Mouse (Mus musculus): ENCODE results near the gene Mlec. TPM values are rescaled to one million over a fixed set of nuclear protein-coding genes. Genes with fewer than 3 reads are reported as not detected.
"Not testable (repeated sequence)": the region's sequence is repeated elsewhere in the genome, so short reads cannot be mapped to it uniquely, and the experiment has no call there.

The Mlec gene
- total RNA-seq, 2 experiments from 2014 or later, result 87.8 to 89.8 TPM

GRCm38 (mm10) chr5:115174554-115174953, 16.6 kb upstream of the Mlec start:
- intact Hi-C loops (cut with DNase I), result no loop called here
- DNase-seq (ENCODE audit: extremely low spot score in 1 of 2, low spot score in 2 of 2), result no peak
- H3K4me3 ChIP-seq, result no peak overlapping the region
- peak; percentile 25 for TF ChIP-seq CTCF (IDR thresholded peaks at IDR 0.05)
- H3K27ac ChIP-seq, result no peak overlapping the region

DNA sequence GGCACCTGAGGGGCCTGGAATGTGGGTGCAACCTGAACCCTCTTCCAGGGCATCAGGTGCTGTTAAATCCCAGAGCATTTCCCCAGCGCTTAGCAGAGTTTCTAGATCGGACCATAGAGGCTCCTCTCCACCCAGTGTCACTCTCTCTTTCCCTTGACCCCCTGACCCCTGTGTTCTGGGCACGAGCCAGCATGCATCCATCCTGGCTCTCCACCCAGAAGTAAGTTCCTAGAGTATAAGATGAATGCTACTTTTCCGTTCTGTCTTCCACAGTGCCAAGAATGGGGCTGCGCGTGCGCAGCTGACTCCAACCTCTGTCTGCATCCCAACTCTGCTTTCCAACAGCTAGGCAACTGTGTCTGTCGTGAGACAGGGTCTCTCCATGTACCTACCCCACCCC, 12.2 kb upstream of the Mlec start:
- no peak overlapping the region for H3K4me3 ChIP-seq
- H3K27ac ChIP-seq, result no peak overlapping the region
- TF ChIP-seq CTCF (IDR thresholded peaks at IDR 0.05), result no peak
- DNase-seq (ENCODE audit: extremely low spot score in 1 of 2, low spot score in 2 of 2), result no peak
- intact Hi-C loops (cut with DNase I), result no loop called here

GRCm38 (mm10) chr5:115168641-115169415, 10.8 kb upstream of the Mlec start:
- DNase-seq (ENCODE audit: extremely low spot score in 1 of 2, low spot score in 2 of 2), result no peak

GRCm38 (mm10) chr5:115167396-115167795, 9.4 kb upstream of the Mlec start:
- no peak for DNase-seq (ENCODE audit: extremely low spot score in 1 of 2, low spot score in 2 of 2)
- H3K4me3 ChIP-seq, result no peak overlapping the region
- intact Hi-C loops (cut with DNase I), result no loop called here
- H3K27ac ChIP-seq, result no peak overlapping the region
- TF ChIP-seq CTCF (IDR thresholded peaks at IDR 0.05), result no peak

More at GRCm38 (mm10) chr5:115168641-115169415, 10.8 kb upstream of the Mlec start:
- intact Hi-C loops (cut with DNase I), result no loop called here
- TF ChIP-seq CTCF (IDR thresholded peaks at IDR 0.05), result no peak
- Histone ChIP-seq H3K4me3 (no peak overlapping the region), H3K27ac (no peak overlapping the region)

DNA sequence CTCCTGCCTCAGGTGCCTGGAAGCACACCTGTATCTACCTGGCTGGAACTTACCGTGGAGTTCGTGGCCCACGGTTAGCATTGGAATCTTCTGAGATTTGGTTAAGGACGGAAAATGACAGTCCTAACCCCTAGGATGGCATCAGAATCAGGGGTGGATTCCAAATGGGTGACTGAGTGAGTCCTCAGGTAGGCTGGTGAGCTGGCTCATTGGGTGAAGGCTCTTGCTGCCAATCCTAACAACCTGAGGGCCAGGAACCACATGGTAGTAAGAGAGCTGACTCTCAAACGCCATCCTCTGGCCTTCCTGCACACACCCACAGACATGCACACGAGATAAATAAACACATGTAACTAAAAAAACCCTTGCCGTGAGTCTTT, 8.8 kb upstream of the Mlec start:
- Histone ChIP-seq H3K4me3 (no peak overlapping the region), H3K27ac (no peak overlapping the region)
- DNase-seq (ENCODE audit: extremely low spot score in 1 of 2, low spot score in 2 of 2), result no peak
- no peak for TF ChIP-seq CTCF (IDR thresholded peaks at IDR 0.05)
- intact Hi-C loops (cut with DNase I), result no loop called here

DNA sequence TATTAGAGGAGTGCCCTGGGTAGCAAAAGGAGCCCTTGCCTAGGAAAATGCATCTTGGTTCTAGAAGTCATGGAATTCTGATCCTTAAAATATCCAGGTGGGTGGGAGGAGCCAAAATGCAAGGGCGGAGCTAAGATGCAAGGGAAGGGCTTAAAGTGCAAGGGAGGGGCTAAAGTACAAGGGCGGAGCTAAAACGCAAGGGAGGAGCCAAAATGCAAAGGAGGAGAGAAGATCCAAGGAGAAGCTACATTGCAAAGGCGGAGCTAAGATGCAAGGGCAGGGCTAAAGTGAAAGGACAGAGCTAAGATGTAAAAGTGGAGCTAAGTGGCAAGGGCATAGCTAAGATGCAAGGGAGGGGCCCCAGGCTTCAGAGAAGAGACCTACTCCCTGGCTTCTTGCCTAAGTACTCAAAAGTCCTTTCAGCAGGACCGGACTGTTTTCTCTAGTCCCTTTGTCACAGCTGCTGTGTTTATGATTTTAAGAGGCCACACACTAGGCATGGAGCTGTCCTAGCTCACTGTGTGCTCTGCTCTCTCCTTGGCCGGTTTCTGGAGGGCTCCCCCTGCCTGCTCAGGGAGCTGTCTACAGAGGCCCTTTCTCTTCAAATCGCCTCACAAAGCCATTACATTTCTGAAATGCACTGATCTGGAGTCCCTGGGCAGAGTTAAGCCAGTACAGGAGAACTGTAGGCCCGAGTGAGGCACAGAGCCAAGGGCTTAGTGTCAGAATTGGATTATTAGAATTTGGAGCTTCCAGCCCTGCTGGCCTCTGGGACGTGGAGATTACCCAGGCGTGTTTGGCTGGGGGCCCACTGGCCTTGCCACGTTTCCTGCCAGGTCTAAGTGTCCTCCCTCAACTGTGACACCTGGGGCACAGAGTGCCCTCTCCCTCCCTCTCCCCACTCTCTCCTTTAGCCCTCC, 8.2 kb upstream of the Mlec start:
- no peak for DNase-seq (ENCODE audit: extremely low spot score in 1 of 2, low spot score in 2 of 2)
- intact Hi-C loops (cut with DNase I), result no loop called here
- Histone ChIP-seq H3K27ac (no peak overlapping the region), H3K4me3 (no peak overlapping the region)
- TF ChIP-seq CTCF (IDR thresholded peaks at IDR 0.05), result no peak; the same call in none of the 2 replicates

DNA sequence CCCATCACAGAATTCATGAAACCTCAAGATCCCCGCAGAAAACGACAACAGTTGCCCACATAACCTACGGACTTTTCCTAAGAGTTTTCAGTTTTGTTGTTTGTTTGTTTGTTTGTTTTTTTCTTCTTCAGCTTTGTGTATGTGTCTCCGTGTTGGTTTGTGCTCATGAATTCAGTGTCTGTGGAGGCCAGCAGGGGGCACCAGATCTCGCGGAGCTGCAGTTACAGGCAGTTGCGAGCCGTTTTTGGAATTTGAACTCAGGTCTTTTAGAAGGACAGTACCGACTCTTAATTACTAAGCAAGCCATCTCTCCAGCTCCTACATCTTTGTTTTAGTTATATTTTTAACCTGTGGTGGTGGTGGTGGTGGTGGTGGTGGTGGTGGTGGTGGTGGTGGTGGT, 7.4 kb upstream of the Mlec start:
- Histone ChIP-seq H3K4me3 (no peak overlapping the region), H3K27ac (no peak overlapping the region)
- peak; percentile 59 for TF ChIP-seq CTCF (IDR thresholded peaks at IDR 0.05)
- intact Hi-C loops (cut with DNase I), result no loop called here
- no peak for DNase-seq (ENCODE audit: extremely low spot score in 1 of 2, low spot score in 2 of 2)

DNA sequence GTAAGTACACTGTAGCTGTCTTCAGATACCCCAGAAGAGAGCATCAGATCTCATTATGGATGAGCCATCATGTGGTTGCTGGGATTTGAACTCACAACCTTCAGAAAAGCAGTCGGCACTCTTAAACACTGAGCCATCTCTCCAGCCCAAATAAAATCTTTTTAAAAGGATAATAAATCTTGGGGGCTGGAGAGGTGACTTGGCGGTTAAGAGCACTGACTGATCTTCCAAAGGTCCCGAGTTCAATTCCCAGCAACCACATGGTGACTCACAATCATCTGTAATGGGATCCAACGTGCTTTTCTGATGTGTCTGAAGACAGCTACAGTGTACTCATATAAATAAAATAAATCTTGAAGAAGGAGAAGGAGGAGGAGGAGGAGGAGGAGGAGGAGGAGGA, 6.5 kb upstream of the Mlec start:
- not testable (repeated sequence) for H3K27ac ChIP-seq; H3K4me3 ChIP-seq; DNase-seq (ENCODE audit: extremely low spot score in 1 of 2, low spot score in 2 of 2)
- intact Hi-C loops (cut with DNase I), result loop anchor here (5.0 kb wide), 1 partner anchor 187 kb away; no protein-coding TSS in a partner anchor

GRCm38 (mm10) chr5:115163563-115163962, 5.6 kb upstream of the Mlec start:
- Histone ChIP-seq H3K4me3 (no peak overlapping the region), H3K27ac (no peak overlapping the region)
- TF ChIP-seq CTCF (IDR thresholded peaks at IDR 0.05), result peak; percentile 63
- intact Hi-C loops (cut with DNase I), result loop anchor here (5.0 kb wide), 1 partner anchor 186 kb away; no protein-coding TSS in a partner anchor
- DNase-seq (ENCODE audit: extremely low spot score in 1 of 2, low spot score in 2 of 2), result peak; percentile 53 to 58

DNA sequence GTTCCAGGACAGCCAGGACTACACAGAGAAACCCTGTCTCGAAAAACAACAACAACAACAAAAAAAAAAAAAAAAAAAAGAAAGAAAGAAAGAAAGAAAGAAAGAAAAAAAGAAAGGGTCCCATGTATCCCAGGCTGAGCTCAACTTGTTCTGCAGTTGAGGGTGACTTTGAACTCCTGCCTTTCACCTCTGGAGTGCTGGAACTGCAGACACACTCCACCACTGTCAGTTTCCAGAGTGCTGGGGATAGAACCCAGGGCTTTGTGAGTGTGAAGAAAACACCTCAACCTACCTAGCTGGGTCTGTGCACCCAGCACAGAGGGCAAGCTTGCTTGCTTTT, 3.9 kb upstream of the Mlec start:
- not testable (repeated sequence) for DNase-seq (ENCODE audit: extremely low spot score in 1 of 2, low spot score in 2 of 2); H3K4me3 ChIP-seq; H3K27ac ChIP-seq
- intact Hi-C loops (cut with DNase I), result loop anchor here (5.0 kb wide), 1 partner anchor 185 kb away; no protein-coding TSS in a partner anchor

GRCm38 (mm10) chr5:115161064-115161939, 3.3 kb upstream of the Mlec start:
- DNase-seq (ENCODE audit: extremely low spot score in 1 of 2, low spot score in 2 of 2), result no peak
- intact Hi-C loops (cut with DNase I), result loop anchor here (5.0 kb wide), 1 partner anchor 184 kb away; no protein-coding TSS in a partner anchor
- TF ChIP-seq CTCF (IDR thresholded peaks at IDR 0.05), result no peak
- H3K4me3 ChIP-seq, result no peak overlapping the region
- peak overlapping the region; percentile 57 for H3K27ac ChIP-seq

Data from left cerebral cortex, adult 2 months (tissue).